ENCODE assay signal across 7 mouse cellular contexts in the genomic region with DNA sequence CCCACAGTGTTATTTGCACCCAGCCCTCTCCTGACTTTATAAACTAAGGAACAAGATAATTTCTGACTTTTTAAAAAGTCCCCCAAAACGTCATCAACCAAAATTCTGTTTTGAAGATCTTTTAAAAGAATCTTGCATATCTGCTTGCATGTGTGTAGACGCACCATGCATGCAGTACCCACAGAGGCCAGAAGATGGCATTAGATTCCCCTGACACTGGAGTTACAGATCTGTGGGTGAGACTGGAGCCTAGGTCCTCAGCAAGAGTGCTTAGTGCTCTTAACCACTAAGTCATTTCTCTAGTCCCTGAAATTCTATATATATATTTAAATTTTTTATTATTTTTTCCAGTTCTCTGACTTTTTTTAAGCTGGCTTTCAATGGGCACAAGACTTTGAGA.
DNase-seq lines count a peak whose midpoint lies in the region; TF ChIP-seq lines count a peak whose summit lies in the region.

No protein-coding gene starts in this region.

- WGBS in limb, embryonic 10.5 days = 39% methylated on average over 2 of the region's 2 CpGs

- no peaks in the 10 kb centered on the region for H3K9me3 ChIP-seq in MEL (replicated peaks; ENCODE audit: insufficient read depth, low read length)
- no peaks in the 10 kb centered on the region for H3K9me3 ChIP-seq in limb, embryonic 10.5 days (replicated peaks)

- H3K36me3 ChIP-seq in MEL (ENCODE audit: control insufficient read depth in 1 of 2, insufficient read depth in 2 of 2, low read length in 2 of 2) = no peaks in the 10 kb centered on the region
- H3K36me3 ChIP-seq in limb, embryonic 10.5 days = no peaks in the 10 kb centered on the region

- no peak overlapping the region for H3K4me3 ChIP-seq in MEL (ENCODE audit: control insufficient read depth in 1 of 2, insufficient read depth in 1 of 2, low read depth in 2 of 2, low read length in 2 of 2)
- no peak overlapping the region for H3K4me3 ChIP-seq in gastrocnemius, adult 2 months
- no peak overlapping the region for H3K4me3 ChIP-seq in limb, embryonic 10.5 days

- peak; percentile 25 for TF ChIP-seq RAD21 in MEL (IDR thresholded peaks at IDR 0.05; ENCODE audit: low read depth, low read length)

- peak; percentile 39 to 44 (median 42) for TF ChIP-seq CTCF in MEL (IDR thresholded peaks at IDR 0.05 in 2 of 3, conservative IDR thresholded peaks at IDR 0.05 in 1 of 3; ENCODE audit: control insufficient read depth in 1 of 3, insufficient read depth in 1 of 3, low read depth in 2 of 3, low read length in 3 of 3, poor library complexity in 1 of 3, severe bottlenecking in 1 of 3)
- TF ChIP-seq CTCF in gastrocnemius, adult 2 months (IDR thresholded peaks at IDR 0.05) = peak; percentile 82

- no peak overlapping the region for H3K27ac ChIP-seq in MEL (ENCODE audit: control insufficient read depth, low read depth, low read length)
- H3K27ac ChIP-seq in gastrocnemius, adult 2 months = peak overlapping the region; percentile 57
- no peak overlapping the region for H3K27ac ChIP-seq in limb, embryonic 10.5 days

- peak; percentile 45 for DNase-seq in left cerebral cortex, postnatal 14 days (ENCODE audit: low spot score in 2 of 2)
- no peak for DNase-seq in left cerebral cortex, adult 11 months (ENCODE audit: low spot score)
- DNase-seq in MEL (ENCODE audit: low read depth, low spot score) = peak; percentile 34
- DNase-seq in adrenal gland, adult 8-10 months = peak; percentile 20
- peak; percentile 70 for DNase-seq in gastrocnemius, adult 2 months
- DNase-seq in limb, embryonic 10.5 days (ENCODE audit: low spot score) = peak; percentile 73
- DNase-seq in skeletal muscle tissue, adult 2 months (ENCODE audit: low read depth, low spot score) = peak; percentile 21

- no peaks in the 10 kb centered on the region for H3K27me3 ChIP-seq in MEL (ENCODE audit: control insufficient read depth in 1 of 2, insufficient read depth in 2 of 2, low read length in 2 of 2)
- H3K27me3 ChIP-seq in limb, embryonic 10.5 days (ENCODE audit: low read depth, poor library complexity, severe bottlenecking) = no peaks in the 10 kb centered on the region

- intact Hi-C loops in left cerebral cortex, postnatal 14 days (cut with DNase I) = loop anchor here (10.0 kb wide), 1 partner anchor 202 kb away; no protein-coding TSS in a partner anchor
- intact Hi-C loops in gastrocnemius, adult 2 months (cut with DNase I) = loop anchor here (1.0 to 5.0 kb wide), 4 partner anchors 134 to 309 kb away; no protein-coding TSS in a partner anchor

- no peak for TF ChIP-seq POLR2A in MEL (IDR thresholded peaks at IDR 0.05; ENCODE audit: control insufficient read depth in 1 of 2, insufficient read depth in 1 of 2, low read depth in 1 of 2, low read length in 2 of 2, poor library complexity in 1 of 2)

- H3K4me1 ChIP-seq in MEL (ENCODE audit: control insufficient read depth in 1 of 2, insufficient read depth in 2 of 2, low read length in 2 of 2) = no peaks in the 10 kb centered on the region
- H3K4me1 ChIP-seq in limb, embryonic 10.5 days = no peaks in the 10 kb centered on the region

- H3K9ac ChIP-seq in MEL (ENCODE audit: control insufficient read depth, low read depth, low read length, poor library complexity, severe bottlenecking) = no peak overlapping the region

- no peaks in the 10 kb centered on the region for H3K79me2 ChIP-seq in MEL (ENCODE audit: control insufficient read depth, insufficient read depth, low read length, poor library complexity)

- no peak for TF ChIP-seq EP300 in MEL (IDR thresholded peaks at IDR 0.05; ENCODE audit: low read depth in 1 of 2, low read length in 2 of 2)

TF ChIP-seq in MEL, 35 proteins besides CTCF, POLR2A, EP300 and RAD21:
- TF ChIP-seq HCFC1 (IDR thresholded peaks at IDR 0.05; ENCODE audit: low read depth, low read length) (no peak), ZKSCAN1 (IDR thresholded peaks at IDR 0.05; ENCODE audit: low read depth, low read length) (no peak), MEF2A (IDR thresholded peaks at IDR 0.05; ENCODE audit: extremely low read depth, insufficient replicate concordance, low read depth, low read length, poor library complexity, severe bottlenecking) (no peak), SMC3 (IDR thresholded peaks at IDR 0.05; ENCODE audit: low read depth, low read length) (peak; percentile 30; the same call in 1 of the 2 replicates), POLR2AphosphoS2 (IDR thresholded peaks at IDR 0.05; ENCODE audit: low read length) (no peak)
